Mouse (Mus musculus): Measurements from ENCODE around the gene Gm10271. TPM values are rescaled to one million over a fixed set of nuclear protein-coding genes. Genes with fewer than 3 reads are reported as not detected.

Gm10271 gene
- polyA plus RNA-seq, 1 experiment from 2014 or later, result not detected

- Histone ChIP-seq H3K4me3 (ENCODE audit: low read length) (no peak overlapping the region), H3K36me3 (ENCODE audit: control insufficient read depth, insufficient read depth, low read length) (no peaks in the 10 kb centered on the region; the same call in none of the 2 replicates), H3K9me3 (ENCODE audit: control insufficient read depth, low read length) (no peaks in the 10 kb centered on the region), H3K27ac (ENCODE audit: low read depth, low read length) (no peak overlapping the region), H3K9ac (ENCODE audit: low read depth, low read length) (no peak overlapping the region), H3K4me2 (ENCODE audit: low read length) (no peak overlapping the region), H3K27me3 (replicated peaks; ENCODE audit: control insufficient read depth, insufficient read depth, low read length) (no peaks in the 10 kb centered on the region), H3K4me1 (ENCODE audit: control insufficient read depth, insufficient read depth, low read depth, low read length) (no peaks in the 10 kb centered on the region)
- WGBS, result 82% methylated on average over 6 of the region's 7 CpGs
- no peak for ATAC-seq
These were observed 41.5 kb downstream of the Gm10271 start for GRCm38 (mm10) chr10:116930936-116931335.

DNA sequence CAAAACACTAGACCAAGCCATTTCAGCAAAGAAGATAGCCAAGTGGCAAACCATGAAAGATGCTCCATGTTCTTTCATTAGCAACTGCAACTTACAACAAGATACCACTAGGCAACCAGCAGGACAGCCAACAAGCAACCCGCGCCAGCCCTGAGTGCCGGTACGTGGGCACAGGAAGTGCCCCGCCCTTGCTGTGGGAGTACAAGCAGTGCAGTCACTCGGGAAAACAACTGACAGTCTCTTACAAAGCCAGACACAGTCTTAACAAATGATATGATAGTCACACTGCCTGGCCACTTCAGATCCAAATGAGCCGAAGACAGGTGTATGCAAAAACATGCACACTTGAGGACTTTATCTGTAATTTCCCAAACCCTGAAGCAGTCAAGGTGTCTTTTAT lies 41.9 kb downstream of the Gm10271 start:
- Histone ChIP-seq H3K9ac (ENCODE audit: low read depth, low read length) (no peak overlapping the region), H3K36me3 (ENCODE audit: control insufficient read depth, insufficient read depth, low read length) (peaks cover under 1% of the 10 kb centered on the region), H3K9me3 (ENCODE audit: control insufficient read depth, low read length) (no peaks in the 10 kb centered on the region), H3K4me1 (ENCODE audit: control insufficient read depth, insufficient read depth, low read depth, low read length) (no peaks in the 10 kb centered on the region), H3K4me2 (ENCODE audit: low read length) (no peak overlapping the region), H3K27ac (ENCODE audit: low read depth, low read length) (no peak overlapping the region), H3K4me3 (ENCODE audit: low read length) (no peak overlapping the region), H3K27me3 (replicated peaks; ENCODE audit: control insufficient read depth, insufficient read depth, low read length) (no peaks in the 10 kb centered on the region)
- no peak for ATAC-seq
- 86% methylated on average over 7 of the region's 7 CpGs for WGBS

DNA sequence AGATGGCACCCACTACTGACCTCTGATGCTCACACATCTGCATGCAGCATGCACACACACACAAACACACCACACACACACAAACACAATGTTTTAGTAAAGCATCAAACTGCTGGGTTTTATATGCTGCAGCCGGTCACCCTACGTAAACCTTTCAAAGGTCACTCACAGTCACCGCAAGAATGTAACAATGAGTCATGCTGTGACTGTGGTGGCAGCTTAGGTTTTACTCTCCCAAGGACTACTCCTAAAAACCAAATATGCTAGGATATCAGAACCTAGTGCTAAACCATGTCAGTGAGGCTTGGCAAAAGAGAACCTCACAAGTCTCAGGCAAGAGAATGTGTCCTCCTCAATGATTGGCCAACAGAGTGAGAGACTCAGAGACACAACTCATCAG lies 43.6 kb downstream of the Gm10271 start:
- Histone ChIP-seq H3K27me3 (replicated peaks; ENCODE audit: control insufficient read depth, insufficient read depth, low read length) (no peaks in the 10 kb centered on the region), H3K27ac (ENCODE audit: low read depth, low read length) (no peak overlapping the region), H3K4me3 (ENCODE audit: low read length) (no peak overlapping the region), H3K4me1 (ENCODE audit: control insufficient read depth, insufficient read depth, low read depth, low read length) (no peaks in the 10 kb centered on the region), H3K9me3 (ENCODE audit: control insufficient read depth, low read length) (no peaks in the 10 kb centered on the region), H3K9ac (ENCODE audit: low read depth, low read length) (no peak overlapping the region), H3K4me2 (ENCODE audit: low read length) (no peak overlapping the region), H3K36me3 (ENCODE audit: control insufficient read depth, insufficient read depth, low read length) (peaks cover 10% of the 10 kb centered on the region)
- 91% methylated on average over 3 of the region's 3 CpGs for WGBS
- ATAC-seq, result no peak

GRCm38 (mm10) chr10:116926428-116927113 lies 45.8 kb downstream of the Gm10271 start:
- Histone ChIP-seq H3K4me3 (ENCODE audit: low read length) (no peak overlapping the region), H3K36me3 (ENCODE audit: control insufficient read depth, insufficient read depth, low read length) (peaks cover 15% of the 10 kb centered on the region), H3K9me3 (ENCODE audit: control insufficient read depth, low read length) (no peaks in the 10 kb centered on the region), H3K9ac (ENCODE audit: low read depth, low read length) (no peak overlapping the region), H3K27me3 (replicated peaks; ENCODE audit: control insufficient read depth, insufficient read depth, low read length) (no peaks in the 10 kb centered on the region), H3K27ac (ENCODE audit: low read depth, low read length) (no peak overlapping the region), H3K4me2 (ENCODE audit: low read length) (no peak overlapping the region), H3K4me1 (ENCODE audit: control insufficient read depth, insufficient read depth, low read depth, low read length) (no peaks in the 10 kb centered on the region)
- no peak for ATAC-seq
- 93% methylated on average over 11 of the region's 11 CpGs for WGBS

- WGBS, result 90% methylated on average over 19 of the region's 19 CpGs
These were observed 48.5 kb downstream of the Gm10271 start for GRCm38 (mm10) chr10:116923651-116924495.

GRCm38 (mm10) chr10:116922161-116922560 lies 50.2 kb downstream of the Gm10271 start:
- Histone ChIP-seq H3K9me3 (ENCODE audit: control insufficient read depth, low read length) (no peaks in the 10 kb centered on the region), H3K4me2 (ENCODE audit: low read length) (no peak overlapping the region), H3K4me1 (ENCODE audit: control insufficient read depth, insufficient read depth, low read depth, low read length) (no peaks in the 10 kb centered on the region), H3K27ac (ENCODE audit: low read depth, low read length) (no peak overlapping the region), H3K36me3 (ENCODE audit: control insufficient read depth, insufficient read depth, low read length) (peaks cover 15% of the 10 kb centered on the region), H3K27me3 (replicated peaks; ENCODE audit: control insufficient read depth, insufficient read depth, low read length) (no peaks in the 10 kb centered on the region), H3K9ac (ENCODE audit: low read depth, low read length) (no peak overlapping the region), H3K4me3 (ENCODE audit: low read length) (no peak overlapping the region)
- WGBS, result 91% methylated on average over 15 of the region's 15 CpGs
- no peak for ATAC-seq

More at GRCm38 (mm10) chr10:116923651-116924495, 48.5 kb downstream of the Gm10271 start:
- Histone ChIP-seq H3K4me3 (ENCODE audit: low read length) (no peak overlapping the region), H3K36me3 (ENCODE audit: control insufficient read depth, insufficient read depth, low read length) (peaks cover 15% of the 10 kb centered on the region), H3K27me3 (replicated peaks; ENCODE audit: control insufficient read depth, insufficient read depth, low read length) (no peaks in the 10 kb centered on the region), H3K9ac (ENCODE audit: low read depth, low read length) (no peak overlapping the region), H3K4me2 (ENCODE audit: low read length) (no peak overlapping the region), H3K27ac (ENCODE audit: low read depth, low read length) (no peak overlapping the region), H3K9me3 (ENCODE audit: control insufficient read depth, low read length) (no peaks in the 10 kb centered on the region), H3K4me1 (ENCODE audit: control insufficient read depth, insufficient read depth, low read depth, low read length) (no peaks in the 10 kb centered on the region)
- ATAC-seq, result no peak

- Histone ChIP-seq H3K36me3 (ENCODE audit: control insufficient read depth, insufficient read depth, low read length) (peaks cover 15% of the 10 kb centered on the region), H3K27ac (ENCODE audit: low read depth, low read length) (no peak overlapping the region)
- 95% methylated on average over 15 of the region's 15 CpGs for WGBS
These were observed 51.0 kb downstream of the Gm10271 start for GRCm38 (mm10) chr10:116921416-116921815.

GRCm38 (mm10) chr10:116920641-116921040 lies 51.8 kb downstream of the Gm10271 start:
- Histone ChIP-seq H3K36me3 (ENCODE audit: control insufficient read depth, insufficient read depth, low read length) (peaks cover 15% of the 10 kb centered on the region), H3K9ac (ENCODE audit: low read depth, low read length) (no peak overlapping the region), H3K27ac (ENCODE audit: low read depth, low read length) (no peak overlapping the region), H3K4me3 (ENCODE audit: low read length) (no peak overlapping the region), H3K9me3 (ENCODE audit: control insufficient read depth, low read length) (no peaks in the 10 kb centered on the region), H3K27me3 (replicated peaks; ENCODE audit: control insufficient read depth, insufficient read depth, low read length) (no peaks in the 10 kb centered on the region), H3K4me2 (ENCODE audit: low read length) (no peak overlapping the region), H3K4me1 (ENCODE audit: control insufficient read depth, insufficient read depth, low read depth, low read length) (no peaks in the 10 kb centered on the region)
- 96% methylated on average over 8 of the region's 8 CpGs for WGBS
- no peak for ATAC-seq

More at GRCm38 (mm10) chr10:116921416-116921815, 51.0 kb downstream of the Gm10271 start:
- Histone ChIP-seq H3K27me3 (replicated peaks; ENCODE audit: control insufficient read depth, insufficient read depth, low read length) (no peaks in the 10 kb centered on the region), H3K4me1 (ENCODE audit: control insufficient read depth, insufficient read depth, low read depth, low read length) (no peaks in the 10 kb centered on the region), H3K9me3 (ENCODE audit: control insufficient read depth, low read length) (no peaks in the 10 kb centered on the region), H3K4me2 (ENCODE audit: low read length) (no peak overlapping the region), H3K9ac (ENCODE audit: low read depth, low read length) (no peak overlapping the region), H3K4me3 (ENCODE audit: low read length) (no peak overlapping the region)
- no peak for ATAC-seq
